Mouse (Mus musculus) midbrain, postnatal 0 days (tissue): ENCODE measurements around the gene Gpc1. TPM values are rescaled to one million over a fixed set of nuclear protein-coding genes. Genes with fewer than 3 reads are reported as not detected.

Source experiments
- ATAC-seq: fragments of 200-750 bp; cut with Nextera tagmentation; 2 replicates; pipeline ENCODE4 v1.8.0; 2017; ENCODE audit warnings: moderate number of reproducible peaks, mild to moderate bottlenecking, moderate TSS enrichment, moderate library complexity; ENCODE audit not compliant: low FRiP score
- DNase-seq: peaks from one replicate; pipeline ENCODE4 v3.0.0-alpha.2; 2015; ENCODE audit warnings: low spot score
- H3K27ac ChIP-seq: fragments of 300-500 bp; sonication (generic); 2 replicates; pipeline ENCODE4 v1.5.1; 2014; ENCODE audit warnings: low read depth, mild to moderate bottlenecking, low read length, mixed read lengths
- H3K27me3 ChIP-seq: fragments of 300-500 bp; sonication (generic); 2 replicates; pipeline ENCODE4 v1.6.1; 2014; ENCODE audit warnings: low read length, control low read depth, mixed read lengths; ENCODE audit not compliant: insufficient read depth
- H3K36me3 ChIP-seq: fragments of 300-500 bp; sonication (generic); 2 replicates; pipeline ENCODE4 v1.6.1; 2014; ENCODE audit warnings: low read length, control low read depth, mixed read lengths; ENCODE audit not compliant: insufficient read depth
- H3K4me1 ChIP-seq: fragments of 300-500 bp; sonication (generic); 2 replicates; pipeline ENCODE4 v1.6.1; 2014; ENCODE audit warnings: mild to moderate bottlenecking, control low read depth, antibody characterized with exemption, low read length, mixed read lengths; ENCODE audit not compliant: insufficient read depth
- H3K4me2 ChIP-seq: fragments of 300-500 bp; sonication (generic); 2 replicates; pipeline ENCODE4 v1.6.1; 2014; ENCODE audit warnings: low read depth, mild to moderate bottlenecking, low read length, mixed read lengths; ENCODE audit not compliant: poor library complexity, severe bottlenecking
- H3K4me3 ChIP-seq: fragments of 300-500 bp; sonication (generic); 2 replicates; pipeline ENCODE4 v1.5.1; 2014; ENCODE audit warnings: low read depth, mild to moderate bottlenecking, low read length, moderate library complexity
- H3K9ac ChIP-seq: fragments of 300-500 bp; sonication (generic); replicated peaks from 2 replicates; pipeline ENCODE4 v1.6.1; 2014; ENCODE audit warnings: mild to moderate bottlenecking, low read length, moderate library complexity, mixed read lengths; ENCODE audit not compliant: poor library complexity, severe bottlenecking
- H3K9me3 ChIP-seq: fragments of 300-500 bp; sonication (generic); 2 replicates; pipeline ENCODE4 v1.6.1; 2016; ENCODE audit warnings: low read length, control low read depth
- CTCF ChIP-seq: IDR thresholded peaks from 2 replicates; pipeline ENCODE4 v1.5.1; 2016; ENCODE audit warnings: antibody characterized with exemption, mild to moderate bottlenecking
- WGBS: fragments of 180-500 bp; shearing (Covaris S2); extraction: QIAGEN DNeasy Blood & Tissue Kit; methylation state at CpG from one replicate; pipeline ENCODE4 v1.1.7; 2014; 5-methylcytosine and 5-hydroxymethylcytosine counted together
- polyA plus RNA-seq: library from polyadenylated mRNA; unstranded; fragments of >200 nt; fragmentation: Nextera tagmentation; extraction: Ambion mirVana; gene quantifications from 2 replicates; pipeline ENCODE4 v1.2.1, GENCODE M21; 2015
- total RNA-seq: library from RNA; depleted of rRNA; stranded (reverse); fragments of >200 nt; gene quantifications from 2 replicates; pipeline ENCODE4 v1.2.3, GENCODE M21; 2014

Gpc1 gene
- total and polyA plus RNA-seq, 2 experiments from 2014 or later, result 53.3 to 151 TPM

DNA sequence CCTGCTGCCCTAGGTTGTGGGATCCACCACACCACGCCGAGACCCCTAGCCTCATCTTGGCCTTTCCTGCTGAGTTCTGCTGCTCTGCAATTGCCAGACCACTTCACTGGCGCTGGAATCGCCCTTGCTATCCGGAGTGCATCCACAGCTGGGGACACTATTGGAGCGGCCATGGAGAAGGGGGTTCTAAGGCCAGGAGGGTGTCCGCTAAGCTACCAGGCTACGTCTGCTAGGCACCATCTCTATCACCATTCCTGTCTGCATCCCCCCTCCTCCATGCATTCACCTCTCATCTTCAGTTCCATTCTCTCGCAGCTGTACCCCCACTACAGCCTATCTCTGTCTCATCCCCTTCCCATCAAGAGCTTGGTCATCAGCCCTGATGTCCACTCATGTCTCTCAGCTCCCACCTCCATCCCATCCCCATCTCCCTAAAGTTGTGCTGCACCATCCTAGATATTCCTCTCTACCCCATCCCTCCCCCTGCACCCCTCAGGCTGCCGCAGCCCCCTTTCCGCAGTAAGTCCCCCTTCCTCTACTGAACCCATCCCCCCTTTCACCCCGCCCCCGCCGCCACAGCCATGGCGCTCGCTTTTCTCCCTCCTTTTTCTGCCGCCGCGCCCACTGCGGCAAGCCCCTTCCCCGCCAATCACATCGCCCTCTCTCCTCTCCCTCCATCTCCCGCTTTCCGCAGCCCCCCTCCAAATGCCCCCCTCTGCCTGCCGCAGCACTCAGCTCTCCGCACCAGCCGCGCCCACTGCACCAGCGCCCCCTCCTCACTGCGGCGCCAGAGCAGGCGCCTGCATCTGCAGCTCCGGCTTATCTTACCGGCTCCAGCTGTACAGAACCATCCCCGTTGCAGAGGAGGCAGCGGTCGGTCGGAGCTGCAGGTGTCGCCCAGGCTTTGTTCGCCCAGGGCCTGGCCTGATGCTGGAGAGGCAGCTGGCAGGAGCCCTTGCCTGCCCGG, 16.7 kb downstream of the Gpc1 start:
- Histone ChIP-seq H3K27ac (peak overlapping the region; percentile 96), H3K9me3 (no peaks in the 10 kb centered on the region), H3K36me3 (peaks cover 2% of the 10 kb centered on the region), H3K27me3 (no peaks in the 10 kb centered on the region), H3K9ac (peak overlapping the region; percentile 81), H3K4me3 (peak overlapping the region; percentile 56), H3K4me1 (peaks cover 17% of the 10 kb centered on the region), H3K4me2 (peak overlapping the region; percentile 70)
- ATAC-seq, result peak; percentile 87
- 3% methylated on average over 40 of the region's 41 CpGs for WGBS
- TF ChIP-seq CTCF, result peak; percentile 37
- peak; percentile 87 for DNase-seq

- Histone ChIP-seq H3K9me3 (no peaks in the 10 kb centered on the region), H3K4me1 (peaks cover 17% of the 10 kb centered on the region), H3K36me3 (peaks cover 15% of the 10 kb centered on the region), H3K9ac (peak overlapping the region; percentile 81), H3K4me3 (peak overlapping the region; percentile 56), H3K4me2 (peak overlapping the region; percentile 70), H3K27ac (peak overlapping the region; percentile 96), H3K27me3 (no peaks in the 10 kb centered on the region)
- ATAC-seq (peak; percentile 12; the same call in 1 of the 2 replicates), DNase-seq (no peak)
- peak; percentile 67 for TF ChIP-seq CTCF
- WGBS, result 54% methylated on average over 2 of the region's 2 CpGs
Measured at GRCm38 (mm10) chr1:92849491-92849890, 18.0 kb downstream of the Gpc1 start.

GRCm38 (mm10) chr1:92849938-92850574, 18.6 kb downstream of the Gpc1 start:
- DNase-seq (no peak), ATAC-seq (no peak)
- no peak for TF ChIP-seq CTCF
- Histone ChIP-seq H3K4me2 (peak overlapping the region; percentile 70), H3K27me3 (no peaks in the 10 kb centered on the region), H3K9me3 (no peaks in the 10 kb centered on the region), H3K27ac (peak overlapping the region; percentile 96), H3K36me3 (peaks cover 21% of the 10 kb centered on the region), H3K9ac (peak overlapping the region; percentile 81), H3K4me1 (peaks cover 17% of the 10 kb centered on the region), H3K4me3 (peak overlapping the region; percentile 56)
- 41% methylated on average over 13 of the region's 13 CpGs for WGBS

DNA sequence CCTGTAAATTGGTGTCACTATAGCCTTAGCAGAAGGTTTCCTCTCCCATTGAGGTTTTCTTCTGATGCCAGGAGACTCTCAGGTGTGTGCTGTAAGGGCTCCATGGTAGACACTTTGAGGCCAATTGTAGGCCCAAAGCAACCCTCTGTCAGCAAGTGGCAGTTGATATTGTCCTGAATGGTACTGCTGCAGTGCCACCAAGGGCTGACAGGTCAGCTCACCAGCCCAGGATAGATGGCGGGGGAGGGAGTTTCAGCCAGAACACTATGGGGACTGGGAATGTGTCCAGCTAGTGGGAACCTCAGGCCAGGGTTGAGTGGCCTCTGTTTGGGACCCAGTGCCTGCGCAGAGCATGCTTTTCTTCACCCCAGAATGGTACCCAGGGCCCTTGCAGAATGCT, 21.0 kb downstream of the Gpc1 start:
- ATAC-seq, result no peak
- H3K36me3 ChIP-seq, result peaks cover 44% of the 10 kb centered on the region
- WGBS, result 93% methylated on average over 2 of the region's 2 CpGs
- no peaks in the 10 kb centered on the region for H3K9me3 ChIP-seq
- H3K4me2 ChIP-seq, result no peak overlapping the region; the same call in 1 of the 2 replicates
- no peak for TF ChIP-seq CTCF
- H3K4me1 ChIP-seq, result peaks cover 17% of the 10 kb centered on the region
- H3K9ac ChIP-seq, result peak overlapping the region; percentile 29
- 0 out of 2 replicates have a peak overlapping the region, but pooled peaks have one; percentile 18 for H3K27ac ChIP-seq
- no peak overlapping the region for H3K4me3 ChIP-seq
- no peaks in the 10 kb centered on the region for H3K27me3 ChIP-seq
- DNase-seq, result no peak

GRCm38 (mm10) chr1:92861503-92861902, 30.1 kb downstream of the Gpc1 start:
- ATAC-seq (no peak), DNase-seq (no peak)
- Histone ChIP-seq H3K9me3 (no peaks in the 10 kb centered on the region), H3K4me3 (no peak overlapping the region), H3K36me3 (peaks cover 37% of the 10 kb centered on the region), H3K4me1 (peaks cover 4% of the 10 kb centered on the region; the same call in 1 of the 2 replicates), H3K4me2 (no peak overlapping the region), H3K9ac (no peak overlapping the region), H3K27me3 (no peaks in the 10 kb centered on the region), H3K27ac (peak overlapping the region; percentile 55)
- 70% methylated on average over 6 of the region's 6 CpGs for WGBS
- TF ChIP-seq CTCF, result no peak

DNA sequence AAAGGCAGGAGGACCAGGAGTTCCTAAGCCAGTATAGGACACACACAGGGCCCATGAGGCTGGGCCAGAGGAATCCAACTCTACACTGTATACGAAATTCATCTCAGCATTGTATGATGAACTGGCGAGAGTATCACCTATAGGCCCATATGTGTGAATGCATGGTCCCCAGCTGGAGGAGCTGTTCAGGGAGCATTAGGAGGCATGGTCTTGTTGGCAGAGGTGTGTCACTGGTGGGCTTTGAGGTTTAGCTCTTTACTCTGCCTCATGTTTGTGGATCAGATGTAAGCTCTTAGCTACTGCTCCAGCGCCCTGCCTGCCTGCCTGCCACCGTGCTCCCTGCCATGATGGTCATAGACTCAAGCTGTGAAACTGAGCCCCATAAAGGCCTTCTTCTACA, 31.8 kb downstream of the Gpc1 start:
- H3K4me2 ChIP-seq, result no peak overlapping the region
- H3K4me1 ChIP-seq, result peaks cover 4% of the 10 kb centered on the region; the same call in 1 of the 2 replicates
- no peaks in the 10 kb centered on the region for H3K9me3 ChIP-seq
- 87% methylated on average over 4 of the region's 4 CpGs for WGBS
- H3K36me3 ChIP-seq, result peaks cover 19% of the 10 kb centered on the region
- DNase-seq (no peak), ATAC-seq (no peak)
- no peak for TF ChIP-seq CTCF
- H3K4me3 ChIP-seq, result no peak overlapping the region
- H3K27me3 ChIP-seq, result no peaks in the 10 kb centered on the region
- no peak overlapping the region for H3K9ac ChIP-seq
- no peak overlapping the region for H3K27ac ChIP-seq
